Mouse (Mus musculus) frontal cortex, postnatal 10 days (tissue): Measurements from ENCODE around the gene Cdc42ep4.

ENCODE experiments used
- DNase-seq, 2 experiments: peaks; one replicate each; pipeline ENCODE4 v3.0.0; 2022; ENCODE audit warnings: low spot score in 2 of 2, mixed read lengths in 1 of 2

Cdc42ep4 gene

GRCm38 (mm10) chr11:113683627-113683956, 68.1 kb downstream of the Cdc42ep4 start:
- no peak for DNase-seq

GRCm38 (mm10) chr11:113682897-113683626, 68.6 kb downstream of the Cdc42ep4 start:
- peak; percentile 49 to 61 for DNase-seq

GRCm38 (mm10) chr11:113681979-113682378, 69.7 kb downstream of the Cdc42ep4 start:
- DNase-seq, result no peak

- DNase-seq, result no peak
Measured at GRCm38 (mm10) chr11:113680954-113681353, 70.7 kb downstream of the Cdc42ep4 start.

- DNase-seq, result no peak
Measured at GRCm38 (mm10) chr11:113678373-113678772, 73.3 kb downstream of the Cdc42ep4 start.

GRCm38 (mm10) chr11:113677378-113677777, 74.3 kb downstream of the Cdc42ep4 start:
- DNase-seq, result no peak
